Mouse (Mus musculus) lung, adult 10 weeks (tissue): Measurements from ENCODE around the gene Mmp11. TPM values are rescaled to one million over a fixed set of nuclear protein-coding genes. Genes with fewer than 3 reads are reported as not detected.

Experiments
- polyA plus RNA-seq: library from polyadenylated mRNA; stranded (reverse); fragments of 350-450 nt; fragmentation: Illumina TruSeq; extraction: RNeasy Lipid Tissue Mini Kit (QIAGEN cat#74804); gene quantifications from one replicate; pipeline ENCODE4 v1.2.3, GENCODE M21; 2014; ENCODE audit warnings: low read depth, low replicate concordance; ENCODE audit not compliant: insufficient read depth

The Mmp11 gene
- polyA plus RNA-seq: 22.1 TPM

GRCm38 (mm10) chr10:75935680-75936541, at the start of gene Mmp11:
Gene Mmp11 (minus strand): TSS chr10:75936496.

GRCm38 (mm10) chr10:75954381-75954811, 18.1 kb upstream of the Mmp11 start, which contains the start of gene Gm5134:
Gene Gm5134 (plus strand): TSS chr10:75954514.

GRCm38 (mm10) chr10:75942736-75943477, 6.6 kb upstream of the Mmp11 start, which contains the start of gene Vpreb3:
Gene Vpreb3 (plus strand): TSS chr10:75943057.

GRCm38 (mm10) chr10:75940520-75940919, 4.2 kb upstream of the Mmp11 start, which contains the start of gene Gm867:
Gene Gm867 (minus strand): TSS chr10:75940672.

GRCm38 (mm10) chr10:75932891-75933290, 3.4 kb downstream of the Mmp11 start, which contains the start of gene Chchd10:
Gene Chchd10 (plus strand): TSS chr10:75933130.

GRCm38 (mm10) chr10:75921026-75921725, 15.1 kb downstream of the Mmp11 start, which contains the start of gene Smarcb1:
Gene Smarcb1 (minus strand): TSS chr10:75921617.

GRCm38 (mm10) chr10:75893089-75893750, 43.1 kb downstream of the Mmp11 start, which contains the start of gene Derl3:
Gene Derl3 (plus strand): TSS chr10:75893413.

Other genes with a start within 250 kb of the Mmp11 start
- 11.5 TPM for gene Cabin1, start 172.2 kb downstream of the Mmp11 start, polyA plus RNA-seq
- gene Ddt, start 163.1 kb downstream of the Mmp11 start, polyA plus RNA-seq: 109 TPM
- gene Gm20441, start 155.5 kb downstream of the Mmp11 start, polyA plus RNA-seq: not detected
- gene Gstt3, start 155.1 kb downstream of the Mmp11 start, polyA plus RNA-seq: 31.9 TPM
- 119 TPM for gene Gstt1, start 137.9 kb downstream of the Mmp11 start, polyA plus RNA-seq
- gene Gstt4, start 114.0 kb downstream of the Mmp11 start, polyA plus RNA-seq: not detected
- 32.5 TPM for gene Gstt2, start 99.1 kb downstream of the Mmp11 start, polyA plus RNA-seq
- gene Mif, start 76.3 kb downstream of the Mmp11 start, polyA plus RNA-seq: 126 TPM
- gene Derl3, start 43.1 kb downstream of the Mmp11 start, polyA plus RNA-seq: 3.0 TPM
- 48.8 TPM for gene Smarcb1, start 14.9 kb downstream of the Mmp11 start, polyA plus RNA-seq
- gene Chchd10, start 3.4 kb downstream of the Mmp11 start, polyA plus RNA-seq: 224 TPM
- gene Gm867, start 4.2 kb upstream of the Mmp11 start, polyA plus RNA-seq: 13.9 TPM
- 44.9 TPM for gene Vpreb3, start 6.6 kb upstream of the Mmp11 start, polyA plus RNA-seq
- not detected for gene Gm5134, start 18.0 kb upstream of the Mmp11 start, polyA plus RNA-seq
- gene Zfp280b, start 96.2 kb upstream of the Mmp11 start, polyA plus RNA-seq: 2.9 TPM
- not detected for gene Slc5a4b, start 174.5 kb upstream of the Mmp11 start, polyA plus RNA-seq
- gene Slc5a4a, start 211.0 kb upstream of the Mmp11 start, polyA plus RNA-seq: not detected